Mouse (Mus musculus): ENCODE data around the gene Rab3gap1. TPM values are rescaled to one million over a fixed set of nuclear protein-coding genes. Genes with fewer than 3 reads are reported as not detected.

The Rab3gap1 gene
- total and polyA plus RNA-seq, 2 experiments from 2014 or later: 16.7 to 29.5 TPM

DNA sequence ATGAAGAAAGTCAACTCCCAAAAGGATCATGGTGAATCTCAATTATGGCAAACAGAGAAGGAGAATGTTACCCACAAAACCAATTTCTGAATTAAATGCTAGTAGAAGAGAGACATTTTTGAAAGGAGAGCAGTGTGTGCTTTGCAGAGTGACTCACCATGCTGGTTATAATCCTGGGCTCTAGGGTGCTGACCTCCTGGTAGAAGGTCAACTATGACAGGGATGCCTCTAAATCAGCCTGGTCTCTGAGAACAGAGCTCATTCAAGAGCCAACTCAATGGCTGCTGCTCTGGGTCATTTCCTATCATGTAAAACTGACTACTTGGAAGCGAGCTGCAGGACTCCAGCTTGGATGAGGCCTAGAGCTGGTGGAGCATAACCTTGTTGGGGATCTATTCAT lies 92.6 kb downstream of the Rab3gap1 start:
- 91% methylated on average over 1 of the region's 1 CpGs for WGBS
- Histone ChIP-seq H3K9ac (replicated peaks; ENCODE audit: low read length, poor library complexity, severe bottlenecking) (no peak overlapping the region), H3K27ac (ENCODE audit: low read depth, low read length) (no peak overlapping the region)

DNA sequence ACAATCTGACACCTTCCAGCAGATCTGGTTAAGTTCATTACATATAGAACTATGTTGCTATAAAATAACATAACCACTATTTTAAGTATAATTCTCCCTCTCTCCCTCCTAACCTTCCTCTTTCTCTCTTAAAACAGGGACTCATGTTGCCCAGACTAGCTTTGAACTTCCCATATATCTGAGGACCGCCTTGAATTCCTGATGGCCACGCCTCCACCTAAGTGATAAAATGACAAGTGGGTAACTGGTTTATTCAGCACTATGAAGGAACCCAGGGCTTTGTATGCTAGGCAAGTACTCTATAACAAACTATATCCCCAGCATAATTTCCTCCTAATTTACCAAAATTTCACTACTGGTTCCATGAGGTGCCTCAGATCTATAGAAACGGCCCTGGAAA lies 94.8 kb downstream of the Rab3gap1 start:
- 0 out of 2 replicates have a peak, but pooled peaks cover 2% of the 10 kb centered on the region for H3K36me3 ChIP-seq (ENCODE audit: insufficient read depth, low read length)

More for the DNA sequence above, 92.6 kb downstream of the Rab3gap1 start:
- 0 out of 2 replicates have a peak, but pooled peaks cover 2% of the 10 kb centered on the region for H3K36me3 ChIP-seq (ENCODE audit: insufficient read depth, low read length)
- no peak overlapping the region for H3K4me3 ChIP-seq (ENCODE audit: low read depth, low read length)
- H3K4me2 ChIP-seq (ENCODE audit: low read depth, low read length, poor library complexity, severe bottlenecking): no peak overlapping the region
- no peaks in the 10 kb centered on the region for H3K27me3 ChIP-seq (ENCODE audit: insufficient read depth, low read length)
- peaks cover 7% of the 10 kb centered on the region; the same call in 1 of the 2 replicates for H3K4me1 ChIP-seq (ENCODE audit: insufficient read depth, low read length)
- no peaks in the 10 kb centered on the region for H3K9me3 ChIP-seq (ENCODE audit: low read length)
- ATAC-seq (ENCODE audit: low FRiP score) (no peak), DNase-seq (ENCODE audit: low spot score) (no peak)
- TF ChIP-seq CTCF (IDR thresholded peaks at IDR 0.05): no peak

DNA sequence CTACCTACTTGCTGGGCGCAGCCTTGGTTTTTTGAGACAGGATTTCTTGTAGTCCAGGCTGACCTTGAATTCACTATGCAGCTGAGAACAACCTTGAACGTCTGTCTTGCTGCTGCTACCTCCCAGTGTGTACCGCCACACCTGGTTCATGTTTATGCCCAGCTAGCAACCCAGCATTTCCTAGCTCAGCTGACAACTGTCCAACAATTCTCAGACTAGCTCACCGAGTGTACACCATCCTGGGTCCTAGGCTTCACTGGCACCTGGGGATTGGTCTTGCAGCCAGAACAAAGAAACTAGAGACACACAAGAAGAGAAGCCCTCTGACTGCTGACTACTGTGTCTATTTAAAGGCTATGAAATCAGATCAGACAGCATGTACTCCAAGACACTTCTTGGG lies 102.3 kb downstream of the Rab3gap1 start:
- DNase-seq (ENCODE audit: low spot score) (no peak), ATAC-seq (ENCODE audit: low FRiP score) (no peak)
- H3K4me1 ChIP-seq (ENCODE audit: insufficient read depth, low read length): peaks cover 2% of the 10 kb centered on the region; the same call in 1 of the 2 replicates
- H3K4me3 ChIP-seq (ENCODE audit: low read depth, low read length): no peak overlapping the region
- no peak overlapping the region for H3K27ac ChIP-seq (ENCODE audit: low read depth, low read length)
- TF ChIP-seq CTCF (IDR thresholded peaks at IDR 0.05): no peak
- 90% methylated on average over 4 of the region's 4 CpGs for WGBS
- H3K4me2 ChIP-seq (ENCODE audit: low read depth, low read length, poor library complexity, severe bottlenecking): no peak overlapping the region
- no peak overlapping the region for H3K9ac ChIP-seq (replicated peaks; ENCODE audit: low read length, poor library complexity, severe bottlenecking)
- H3K9me3 ChIP-seq (ENCODE audit: low read length): no peaks in the 10 kb centered on the region
- no peaks in the 10 kb centered on the region; the same call in 1 of the 2 replicates for H3K36me3 ChIP-seq (ENCODE audit: insufficient read depth, low read length)
- no peaks in the 10 kb centered on the region for H3K27me3 ChIP-seq (ENCODE audit: insufficient read depth, low read length)

More for the DNA sequence above, 94.8 kb downstream of the Rab3gap1 start:
- peaks cover 7% of the 10 kb centered on the region; the same call in 1 of the 2 replicates for H3K4me1 ChIP-seq (ENCODE audit: insufficient read depth, low read length)
- no peaks in the 10 kb centered on the region for H3K27me3 ChIP-seq (ENCODE audit: insufficient read depth, low read length)
- no peaks in the 10 kb centered on the region for H3K9me3 ChIP-seq (ENCODE audit: low read length)
- no peak overlapping the region for H3K27ac ChIP-seq (ENCODE audit: low read depth, low read length)
- ATAC-seq (ENCODE audit: low FRiP score) (no peak), DNase-seq (ENCODE audit: low spot score) (no peak)
- no peak overlapping the region for H3K4me2 ChIP-seq (ENCODE audit: low read depth, low read length, poor library complexity, severe bottlenecking)
- no peak overlapping the region for H3K9ac ChIP-seq (replicated peaks; ENCODE audit: low read length, poor library complexity, severe bottlenecking)
- WGBS: 88% methylated on average over 3 of the region's 3 CpGs
- H3K4me3 ChIP-seq (ENCODE audit: low read depth, low read length): no peak overlapping the region
- TF ChIP-seq CTCF (IDR thresholded peaks at IDR 0.05): no peak

DNA sequence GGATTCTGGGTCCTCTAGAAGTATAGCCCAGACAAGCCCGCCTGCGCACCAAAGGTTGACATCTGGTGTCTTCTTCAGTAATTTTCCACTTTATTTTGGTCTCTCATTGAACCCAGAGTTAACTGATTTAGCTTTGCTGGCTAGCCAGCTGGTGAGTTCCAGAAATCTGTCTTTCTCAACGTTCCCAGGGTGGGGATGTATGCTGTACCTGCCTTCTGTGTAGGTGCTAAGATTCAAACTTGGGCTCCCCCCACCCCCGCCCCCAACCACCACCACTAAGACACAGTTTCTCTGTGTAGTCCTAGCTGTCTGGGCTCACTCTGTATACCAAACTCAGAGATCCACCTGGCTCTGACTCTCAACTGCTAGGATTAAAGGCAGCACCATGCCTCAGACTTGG lies 105.5 kb downstream of the Rab3gap1 start:
- 98% methylated on average over 4 of the region's 4 CpGs for WGBS
- Histone ChIP-seq H3K27me3 (ENCODE audit: insufficient read depth, low read length) (no peaks in the 10 kb centered on the region), H3K36me3 (ENCODE audit: insufficient read depth, low read length) (no peaks in the 10 kb centered on the region; the same call in 1 of the 2 replicates), H3K9me3 (ENCODE audit: low read length) (no peaks in the 10 kb centered on the region), H3K4me3 (ENCODE audit: low read depth, low read length) (no peak overlapping the region), H3K4me1 (ENCODE audit: insufficient read depth, low read length) (peaks cover 3% of the 10 kb centered on the region; the same call in 1 of the 2 replicates), H3K9ac (replicated peaks; ENCODE audit: low read length, poor library complexity, severe bottlenecking) (no peak overlapping the region), H3K4me2 (ENCODE audit: low read depth, low read length, poor library complexity, severe bottlenecking) (no peak overlapping the region), H3K27ac (ENCODE audit: low read depth, low read length) (no peak overlapping the region)
- DNase-seq (ENCODE audit: low spot score) (no peak), ATAC-seq (ENCODE audit: low FRiP score) (no peak)
- no peak for TF ChIP-seq CTCF (IDR thresholded peaks at IDR 0.05)

DNA sequence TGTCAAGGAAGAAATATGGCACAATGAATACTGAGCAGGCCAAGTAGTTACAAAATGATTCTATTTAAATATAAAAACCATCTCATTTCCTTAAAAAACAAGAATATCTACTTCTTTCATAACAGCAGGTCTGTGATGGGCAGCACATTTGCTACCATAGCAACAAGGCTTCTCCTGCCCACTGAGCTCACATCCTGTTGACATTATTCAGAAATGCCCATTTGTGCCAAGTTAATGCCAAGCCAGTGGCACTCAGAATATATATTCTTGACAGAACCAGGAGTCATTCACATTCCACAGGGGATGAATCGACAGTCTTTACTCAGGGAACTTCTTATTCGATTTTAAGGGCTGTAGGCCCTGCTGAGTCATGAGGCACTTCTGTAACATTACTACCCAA lies 107.1 kb downstream of the Rab3gap1 start:
- no peak for TF ChIP-seq CTCF (IDR thresholded peaks at IDR 0.05)
- H3K27ac ChIP-seq (ENCODE audit: low read depth, low read length): 0 out of 2 replicates have a peak overlapping the region, but pooled peaks have one; percentile 6
- no peak overlapping the region for H3K4me2 ChIP-seq (ENCODE audit: low read depth, low read length, poor library complexity, severe bottlenecking)
- ATAC-seq (ENCODE audit: low FRiP score): no peak
- H3K36me3 ChIP-seq (ENCODE audit: insufficient read depth, low read length): no peaks in the 10 kb centered on the region
- WGBS: 76% methylated on average over 2 of the region's 2 CpGs
- H3K9me3 ChIP-seq (ENCODE audit: low read length): no peaks in the 10 kb centered on the region
- no peak overlapping the region for H3K9ac ChIP-seq (replicated peaks; ENCODE audit: low read length, poor library complexity, severe bottlenecking)
- peak; percentile 61 for DNase-seq (ENCODE audit: low spot score)
- H3K4me1 ChIP-seq (ENCODE audit: insufficient read depth, low read length): peaks cover 3% of the 10 kb centered on the region; the same call in 1 of the 2 replicates
- H3K27me3 ChIP-seq (ENCODE audit: insufficient read depth, low read length): no peaks in the 10 kb centered on the region
- no peak overlapping the region for H3K4me3 ChIP-seq (ENCODE audit: low read depth, low read length)

DNA sequence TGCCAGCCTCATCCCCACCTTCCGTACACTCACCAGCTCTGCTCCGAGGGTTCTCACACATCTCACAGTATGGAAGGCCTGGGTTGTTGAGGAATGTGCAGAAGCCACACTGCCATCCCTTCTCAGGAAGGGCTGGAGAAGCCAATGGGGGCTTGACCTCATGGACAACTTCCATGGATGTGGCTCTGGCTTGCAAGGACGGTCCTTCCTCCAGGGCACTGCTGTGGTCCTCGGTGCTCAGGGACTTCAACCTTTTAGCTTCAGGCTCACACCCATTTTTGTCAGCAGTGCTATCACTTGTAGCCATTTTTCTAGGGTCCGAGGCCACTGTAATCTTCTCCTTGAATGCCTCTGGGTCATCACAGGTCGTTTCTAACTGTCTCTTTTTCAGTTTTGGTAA lies 107.5 kb downstream of the Rab3gap1 start:
- Histone ChIP-seq H3K4me1 (ENCODE audit: insufficient read depth, low read length) (peaks cover 3% of the 10 kb centered on the region; the same call in 1 of the 2 replicates), H3K27ac (ENCODE audit: low read depth, low read length) (0 out of 2 replicates have a peak overlapping the region, but pooled peaks have one; percentile 6), H3K4me2 (ENCODE audit: low read depth, low read length, poor library complexity, severe bottlenecking) (no peak overlapping the region), H3K27me3 (ENCODE audit: insufficient read depth, low read length) (no peaks in the 10 kb centered on the region), H3K9ac (replicated peaks; ENCODE audit: low read length, poor library complexity, severe bottlenecking) (no peak overlapping the region), H3K4me3 (ENCODE audit: low read depth, low read length) (no peak overlapping the region), H3K9me3 (ENCODE audit: low read length) (no peaks in the 10 kb centered on the region), H3K36me3 (ENCODE audit: insufficient read depth, low read length) (no peaks in the 10 kb centered on the region)
- TF ChIP-seq CTCF (IDR thresholded peaks at IDR 0.05): no peak
- ATAC-seq (ENCODE audit: low FRiP score): no peak
- DNase-seq (ENCODE audit: low spot score): no peak
- WGBS: 89% methylated on average over 6 of the region's 6 CpGs

All from midbrain, postnatal 0 days (tissue).